Mouse (Mus musculus): Measurements from ENCODE around the gene Asb16. TPM values are rescaled to one million over a fixed set of nuclear protein-coding genes. Genes with fewer than 3 reads are reported as not detected.

Gene Asb16
- polyA plus RNA-seq, 1 experiment from 2014 or later = 0.07 TPM

DNA sequence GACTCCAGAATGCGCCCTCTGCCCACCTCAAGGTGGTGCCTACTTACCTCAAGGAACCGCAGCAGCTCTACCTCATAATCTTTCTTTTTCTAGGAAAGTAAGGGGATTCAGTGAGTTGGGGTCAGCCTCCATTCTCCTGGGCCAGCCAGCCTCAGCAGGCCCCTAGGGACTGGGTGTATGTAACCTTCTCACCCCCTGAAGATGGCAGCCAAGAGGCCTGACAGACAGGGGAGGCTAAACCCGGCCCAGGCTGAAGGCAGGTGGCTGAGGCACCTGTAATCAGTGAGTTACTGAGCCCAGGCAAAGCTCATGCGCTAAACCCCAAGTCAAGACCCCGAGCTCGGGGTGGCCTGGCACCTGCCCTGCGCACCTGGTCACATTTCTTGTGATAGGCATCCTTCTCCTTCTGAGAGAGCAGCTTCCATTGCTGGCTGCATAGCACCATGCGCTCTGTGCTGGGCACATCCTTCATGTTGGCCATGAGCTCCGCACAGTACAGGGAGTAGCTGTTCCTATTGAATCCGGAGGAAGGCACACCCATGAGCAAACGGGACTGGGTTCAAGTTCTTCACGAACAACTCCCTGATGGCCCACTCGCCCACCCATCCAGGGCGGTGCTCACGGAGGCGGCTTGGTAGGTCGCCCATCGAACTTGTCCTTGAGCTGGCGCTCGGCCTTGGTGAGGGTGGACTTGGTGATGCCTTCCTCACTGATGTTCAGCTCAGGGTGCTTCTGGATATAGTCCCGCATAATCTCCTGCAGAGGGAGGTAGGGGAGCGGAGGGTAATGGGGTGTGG, 41.5 kb downstream of the Asb16 start:
- peak; percentile 20 for DNase-seq (ENCODE audit: low spot score)

DNA sequence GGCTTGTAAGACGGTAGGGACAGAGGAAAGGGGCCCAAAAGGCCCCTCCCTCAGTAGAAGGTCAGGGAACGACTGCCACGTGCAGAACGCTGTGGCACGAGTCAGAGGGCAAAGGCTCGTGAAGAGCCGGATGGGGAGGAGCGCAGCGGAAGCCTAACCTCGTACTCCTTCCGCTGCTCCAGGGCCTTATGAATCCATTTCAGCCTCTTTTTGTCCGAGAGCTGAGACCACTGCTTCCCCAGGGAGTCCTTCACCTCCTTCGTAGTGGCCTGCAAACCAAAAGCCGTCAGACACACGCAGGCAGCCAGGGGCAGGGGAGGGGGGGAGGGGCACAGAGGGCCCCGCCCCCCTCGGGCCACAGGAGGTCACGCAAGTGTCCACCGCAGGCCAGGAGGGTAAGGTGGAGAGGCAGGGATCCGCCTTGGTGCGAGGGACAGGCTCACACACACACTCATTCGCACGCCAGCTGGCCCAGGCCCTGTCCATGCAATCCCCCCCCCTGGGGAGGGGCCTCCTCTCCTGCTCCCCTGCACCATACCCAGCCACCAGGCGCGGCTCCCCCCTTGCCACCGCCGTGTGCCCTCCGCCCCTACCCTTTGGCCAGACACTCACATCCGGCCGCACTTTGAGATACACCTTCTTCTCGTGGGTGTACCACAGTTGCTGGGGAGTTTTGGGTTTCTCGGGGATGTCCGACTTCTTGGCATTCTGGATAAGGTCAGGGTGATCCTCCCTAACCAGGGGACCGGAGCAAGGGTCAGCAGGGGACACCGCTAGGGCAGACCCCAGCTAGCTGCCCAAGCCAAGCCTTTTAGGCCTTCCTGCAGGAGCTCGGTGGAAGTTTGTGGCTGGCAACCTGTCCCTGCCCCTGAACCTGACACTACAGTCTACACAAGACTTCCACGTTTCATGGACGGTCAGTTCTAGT, 42.5 kb downstream of the Asb16 start:
- DNase-seq (ENCODE audit: low spot score) = no peak

DNA sequence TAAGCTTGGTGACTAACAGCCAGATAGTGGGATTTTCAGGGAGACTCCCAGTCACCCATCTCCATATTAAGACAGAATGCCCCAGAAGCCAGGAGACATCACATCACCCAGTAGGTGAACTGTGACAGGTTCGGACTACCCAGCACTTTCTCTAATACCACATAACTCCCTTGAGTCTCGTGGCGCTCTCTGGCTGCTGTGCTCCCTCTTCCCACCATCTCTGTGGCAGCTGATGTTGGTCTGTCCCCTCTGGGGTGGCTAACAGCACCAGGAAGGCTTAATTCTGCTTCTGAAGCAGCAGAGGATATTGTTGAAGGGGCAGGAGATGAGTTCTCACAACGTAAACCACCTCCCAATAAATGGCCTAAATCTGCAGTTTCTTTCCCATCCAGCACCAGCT, 43.4 kb downstream of the Asb16 start:
- DNase-seq (ENCODE audit: low spot score) = no peak

DNA sequence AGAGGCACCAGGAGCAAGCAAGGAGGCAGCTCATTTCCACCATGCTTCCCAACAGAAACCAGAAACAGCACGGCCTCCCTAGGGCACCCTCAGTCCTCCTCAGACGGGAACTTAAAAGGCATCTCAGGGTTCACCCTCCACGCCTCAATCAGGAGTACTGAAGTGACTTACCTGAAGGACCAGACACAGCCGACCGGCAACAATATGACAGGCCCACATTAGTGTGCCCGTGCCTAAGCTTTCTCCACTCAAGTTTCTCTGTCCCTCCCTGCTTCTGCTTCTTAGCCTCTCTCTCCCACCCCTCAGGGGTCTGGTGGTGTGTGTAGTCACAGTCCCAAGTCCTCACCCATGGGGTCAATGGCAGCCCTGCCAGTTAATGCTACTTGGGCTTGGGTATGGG, 44.0 kb downstream of the Asb16 start:
- no peak for DNase-seq (ENCODE audit: low spot score)

DNA sequence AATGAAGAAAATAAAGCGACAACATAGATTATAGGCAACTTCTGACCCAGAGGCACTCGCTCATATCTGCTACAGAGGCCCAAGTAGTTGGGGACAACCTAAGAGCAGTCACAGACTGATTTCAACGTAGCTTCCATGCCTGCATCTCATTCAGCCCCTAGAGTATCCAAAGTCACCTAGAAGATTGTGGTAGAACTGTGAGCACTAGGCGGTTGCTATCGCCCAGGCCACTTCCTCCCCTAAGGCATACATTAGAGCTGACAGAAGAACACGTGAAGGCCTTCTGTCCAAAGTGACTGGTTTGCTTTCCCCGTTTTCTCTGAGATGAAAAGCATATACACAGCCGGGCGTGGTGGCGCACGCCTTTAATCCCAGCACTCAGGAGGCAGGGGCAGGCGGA, 45.8 kb downstream of the Asb16 start:
- DNase-seq (ENCODE audit: low spot score) = no peak

DNA sequence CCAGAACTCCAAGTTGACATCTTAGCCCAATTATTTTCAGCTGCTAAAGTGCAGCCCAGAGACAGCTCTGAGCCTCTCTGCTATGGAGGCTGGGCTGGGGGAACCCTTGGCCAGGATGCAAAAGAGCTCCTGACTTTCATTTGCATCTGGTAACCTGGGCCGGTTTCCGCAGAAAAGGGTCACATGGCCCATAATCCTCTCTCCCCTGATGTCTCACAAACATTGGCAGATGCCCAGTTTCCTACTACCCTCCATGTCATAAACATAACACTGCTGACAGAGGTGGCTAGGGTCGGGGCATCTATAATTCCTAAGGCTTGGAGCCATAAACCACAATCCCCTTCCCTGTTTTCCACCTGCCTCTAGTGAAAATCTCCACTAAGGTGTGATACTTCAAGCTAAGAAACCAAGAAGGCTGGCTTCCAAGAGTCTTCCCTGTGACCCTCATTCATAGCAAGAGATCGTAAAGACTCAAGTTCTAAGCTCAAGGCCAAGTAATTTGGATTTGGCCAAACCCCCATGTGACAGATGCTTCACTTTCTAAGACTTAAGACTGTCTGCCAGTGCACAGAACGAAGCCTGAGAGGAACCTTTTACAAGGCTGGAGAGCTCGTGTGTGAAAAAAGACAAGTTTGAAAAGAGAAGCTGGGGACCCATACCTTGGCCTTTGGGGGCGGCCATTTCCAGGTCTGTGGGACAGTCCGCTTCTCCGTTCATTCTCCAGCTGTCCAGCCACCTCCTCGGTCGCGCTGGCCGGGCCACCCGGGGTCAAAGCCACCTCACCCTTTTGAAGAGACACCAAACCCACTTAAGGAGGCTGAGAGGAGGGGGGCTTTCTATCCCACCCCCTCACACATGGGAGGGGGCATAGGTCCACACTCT, 47.4 kb downstream of the Asb16 start:
- no peak for DNase-seq (ENCODE audit: low spot score)

DNA sequence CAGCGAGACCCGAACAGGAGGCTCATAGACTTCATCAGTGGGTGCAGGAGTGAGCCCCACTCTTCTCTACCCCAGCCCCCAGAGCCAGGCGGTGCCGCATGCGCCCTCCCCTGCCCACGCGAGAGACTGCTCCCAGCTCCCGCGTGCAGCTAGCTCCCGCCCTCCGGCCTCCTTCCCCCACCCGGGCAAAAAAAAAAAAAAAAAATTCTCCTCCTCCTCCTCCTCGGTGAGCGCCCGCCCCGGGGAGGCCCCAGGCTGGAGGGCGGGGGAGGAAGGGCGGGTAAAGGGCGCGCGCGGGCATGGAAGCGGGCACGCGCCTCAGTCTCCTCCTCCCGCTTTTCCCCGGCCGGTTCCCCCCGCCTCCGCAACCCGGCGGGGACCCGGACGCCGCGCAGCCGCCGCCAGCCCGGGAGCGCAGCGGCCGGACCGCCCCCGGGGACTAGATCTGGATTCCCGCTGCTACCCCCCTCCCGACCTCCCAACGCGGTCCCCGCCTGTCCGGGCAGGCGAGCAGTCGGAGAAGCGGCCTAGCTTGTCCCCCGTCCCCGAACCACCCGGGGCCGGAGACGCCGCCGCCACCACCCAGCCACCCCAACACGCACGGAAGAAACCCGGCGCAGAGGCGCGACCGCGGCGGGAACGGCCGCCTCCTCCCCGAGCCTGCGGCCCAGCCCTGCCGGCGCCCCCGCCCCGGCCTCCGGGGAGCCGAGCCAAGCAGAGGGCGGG, 48.2 kb downstream of the Asb16 start:
- DNase-seq (ENCODE audit: low spot score) = peak; percentile 91

DNA sequence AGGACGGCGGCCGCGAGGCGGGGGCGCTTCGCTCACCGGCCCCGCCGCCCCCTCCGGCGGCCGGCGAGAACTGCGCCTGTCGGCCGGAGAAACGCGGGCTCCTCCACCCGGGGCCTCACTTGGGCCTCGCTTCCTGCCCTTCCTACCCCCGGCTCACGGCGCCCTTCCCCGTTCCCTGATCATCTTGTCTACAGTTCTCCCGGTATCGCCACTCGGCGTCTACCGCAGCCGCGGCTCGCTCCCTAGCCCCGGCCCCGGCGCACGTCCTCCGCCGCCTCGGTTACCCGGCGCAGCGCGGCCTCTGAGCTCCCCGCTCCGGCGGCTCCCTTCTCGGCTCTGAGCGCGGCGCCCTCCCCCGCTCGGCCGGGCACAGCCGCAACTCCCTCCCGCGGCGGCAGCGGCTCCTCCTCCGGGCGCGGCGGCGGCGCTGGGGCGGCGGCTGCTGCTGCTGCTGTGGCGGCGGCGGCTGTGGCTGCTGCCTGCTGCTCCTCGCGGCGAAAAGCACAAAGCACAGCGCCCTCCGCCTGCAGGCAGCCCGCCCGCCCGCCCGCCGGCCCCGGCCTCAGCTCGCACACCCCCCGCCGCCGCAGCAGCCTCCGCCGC, 48.9 kb downstream of the Asb16 start:
- peak; percentile 74 for DNase-seq (ENCODE audit: low spot score)

DNA sequence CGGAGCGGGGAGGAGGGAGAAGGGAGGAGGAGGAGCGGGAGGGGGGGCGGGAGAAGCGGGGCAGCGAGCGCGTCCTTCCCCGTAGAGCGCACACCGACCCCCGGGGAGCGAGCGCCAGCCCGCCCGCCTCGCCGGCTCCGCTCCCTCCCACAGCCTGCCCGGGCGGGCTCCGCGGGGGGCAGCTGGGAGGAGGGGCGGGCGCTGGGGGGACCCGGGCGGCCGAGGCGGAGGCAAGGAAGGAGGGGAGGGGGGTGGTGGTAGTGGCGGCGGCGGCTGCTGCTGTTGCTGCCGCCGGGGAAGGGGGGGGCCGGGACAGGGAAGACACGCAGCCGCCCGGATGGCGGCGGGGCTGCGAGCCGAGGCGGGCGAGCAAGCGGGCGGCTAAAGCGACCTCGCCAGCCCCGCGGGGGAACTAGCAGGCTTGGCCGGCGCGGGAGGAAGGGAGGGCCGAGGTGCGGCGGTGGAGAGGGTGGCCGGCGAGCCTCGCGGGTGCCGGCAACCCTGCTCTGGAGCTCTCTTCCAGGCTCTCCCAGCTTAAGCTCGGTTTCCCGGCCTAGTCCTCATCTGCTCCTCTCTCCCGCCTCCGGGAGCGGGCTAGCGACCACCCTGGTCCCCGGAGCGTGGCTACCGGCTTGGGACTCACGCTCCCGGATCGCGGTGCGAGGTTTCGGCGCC, 49.5 kb downstream of the Asb16 start:
- no peak for DNase-seq (ENCODE audit: low spot score)

DNA sequence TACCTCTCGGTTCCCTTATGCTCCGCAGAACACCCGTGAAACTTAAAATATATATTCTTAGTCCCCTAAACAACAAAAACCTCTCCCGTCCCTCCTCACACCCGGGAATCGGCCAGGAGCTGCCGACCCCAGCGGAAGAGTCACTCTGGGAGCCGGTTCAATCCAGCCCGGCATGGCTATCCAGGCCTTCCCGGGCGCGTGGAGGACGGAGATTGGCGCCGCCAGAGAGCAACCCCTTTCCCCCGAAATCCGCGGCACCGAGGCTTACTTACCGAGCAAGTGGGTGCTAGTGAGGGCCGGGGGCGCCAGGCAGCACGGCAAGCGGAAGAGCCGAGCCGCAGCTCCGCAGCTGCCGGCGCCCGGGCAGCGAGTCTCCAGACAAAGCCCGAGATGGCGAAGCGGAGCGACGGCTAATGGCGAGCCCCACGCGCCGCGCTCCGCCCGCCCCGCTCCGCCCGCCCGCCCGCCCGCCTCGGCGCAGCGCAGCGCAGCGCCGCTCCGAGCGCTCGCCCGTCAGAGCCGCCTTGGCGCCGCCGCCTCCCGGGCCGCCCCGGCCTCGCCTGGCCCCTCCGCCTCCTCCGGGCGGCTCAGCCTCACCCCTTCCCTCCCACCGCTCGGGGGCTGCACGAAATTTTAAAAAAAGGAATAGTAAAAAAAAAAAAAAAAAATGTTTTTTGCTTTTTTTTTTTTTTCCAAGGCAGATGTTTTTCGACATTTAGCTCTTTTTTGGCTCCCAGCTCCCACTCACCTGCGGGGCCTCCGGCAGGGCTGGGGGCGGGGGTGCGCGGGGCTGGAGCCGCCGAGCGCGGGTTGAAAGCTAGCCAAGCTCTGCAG, 50.2 kb downstream of the Asb16 start:
- DNase-seq (ENCODE audit: low spot score) = peak; percentile 64

DNA sequence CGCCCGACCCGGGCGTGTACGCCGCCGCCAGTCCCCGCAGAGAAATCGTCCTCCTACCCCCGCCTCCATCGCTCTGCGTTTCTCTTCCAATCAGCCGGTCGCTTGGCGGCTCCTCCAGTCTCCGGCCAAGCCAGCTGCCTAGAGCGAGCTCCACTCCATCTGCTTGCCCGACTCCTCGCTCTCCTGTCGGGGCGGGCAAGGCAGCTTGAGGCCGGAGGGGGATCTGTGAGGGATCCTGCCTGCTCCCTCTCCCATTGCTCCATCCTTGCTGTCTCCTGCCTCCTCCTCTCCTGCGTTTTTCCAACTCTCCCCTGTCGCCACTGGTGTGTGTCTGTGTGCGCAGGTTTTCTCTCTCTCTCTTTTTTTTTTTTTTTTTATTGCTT, 50.9 kb downstream of the Asb16 start, which contains the start of gene Ubtf:
TSS of gene Ubtf (minus strand) at position 333 of the 383 bp plus-strand sequence.
- DNase-seq (ENCODE audit: low spot score) = peak; percentile 66

DNA sequence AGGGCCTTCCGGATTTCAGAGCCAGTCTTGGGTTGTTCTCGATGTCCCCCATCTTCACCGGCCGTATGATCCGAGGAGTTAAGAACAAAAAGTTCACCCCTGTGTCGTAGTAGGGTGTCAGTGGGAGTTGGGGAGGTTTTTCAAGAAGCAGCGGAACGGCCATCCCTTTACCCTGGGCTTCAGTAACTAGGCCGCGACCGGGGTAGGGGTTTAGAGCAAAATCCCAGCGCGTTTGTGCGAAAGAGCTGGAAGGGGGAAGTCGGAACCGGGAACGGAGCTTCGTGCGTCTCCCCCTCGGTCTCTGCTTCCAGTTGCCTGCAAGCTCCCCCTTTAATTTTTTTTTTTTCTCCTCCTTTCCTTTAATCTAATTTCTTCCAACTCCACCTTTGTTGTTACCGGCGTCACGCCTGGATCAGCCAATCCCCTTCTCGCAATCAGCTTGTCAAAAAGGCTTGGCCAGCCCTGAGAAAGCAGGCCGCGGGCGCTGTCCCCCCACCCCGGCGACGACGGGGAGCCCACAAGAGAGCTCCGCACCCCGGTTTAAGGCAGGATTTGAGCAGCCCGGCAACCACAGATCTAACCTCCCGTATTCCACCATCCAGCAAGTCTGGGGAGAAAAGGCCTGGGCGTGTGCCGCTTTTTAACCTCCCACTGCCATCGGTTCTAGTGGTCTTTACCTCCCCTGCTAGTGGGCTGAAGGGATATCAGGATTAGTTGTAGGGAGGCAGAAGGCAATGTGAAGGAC, 51.6 kb downstream of the Asb16 start:
- peak; percentile 64 for DNase-seq (ENCODE audit: low spot score)

DNA sequence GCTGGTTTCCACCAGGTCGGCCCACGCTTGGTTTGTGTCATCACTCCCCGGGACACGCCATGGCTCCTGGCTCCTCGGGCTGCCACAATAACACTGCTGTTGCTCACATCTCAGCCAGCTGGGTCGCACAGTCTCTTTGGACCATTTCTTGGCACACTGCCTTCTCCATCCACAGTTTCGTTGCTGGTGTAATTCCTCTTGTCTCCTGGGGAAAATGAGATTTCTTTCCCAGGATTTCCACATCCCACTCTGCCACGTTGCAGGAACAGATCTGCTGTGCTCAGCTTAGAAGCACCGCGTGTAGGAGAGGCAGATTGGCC, 52.1 kb downstream of the Asb16 start:
- DNase-seq (ENCODE audit: low spot score) = no peak

DNA sequence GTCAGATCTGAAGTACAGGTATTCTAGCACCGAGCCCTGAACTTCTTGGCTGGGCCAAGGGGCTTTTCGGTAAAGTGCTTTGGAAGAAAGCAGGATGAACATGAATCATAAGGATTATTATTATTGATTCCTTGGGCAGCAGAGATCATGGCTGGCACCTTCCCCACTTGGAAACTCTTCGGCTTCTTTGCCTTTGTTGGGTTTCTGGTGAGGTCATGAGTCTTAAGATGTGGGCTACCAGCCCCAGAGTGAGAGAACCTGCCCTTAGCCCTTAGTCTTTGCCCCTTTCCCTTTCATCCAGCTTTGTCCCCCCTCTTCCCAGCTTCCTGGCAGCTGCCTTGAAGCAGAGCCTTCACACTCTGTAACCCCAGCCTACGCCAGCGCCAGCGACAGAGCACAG, 53.4 kb downstream of the Asb16 start:
- no peak for DNase-seq (ENCODE audit: low spot score)

DNA sequence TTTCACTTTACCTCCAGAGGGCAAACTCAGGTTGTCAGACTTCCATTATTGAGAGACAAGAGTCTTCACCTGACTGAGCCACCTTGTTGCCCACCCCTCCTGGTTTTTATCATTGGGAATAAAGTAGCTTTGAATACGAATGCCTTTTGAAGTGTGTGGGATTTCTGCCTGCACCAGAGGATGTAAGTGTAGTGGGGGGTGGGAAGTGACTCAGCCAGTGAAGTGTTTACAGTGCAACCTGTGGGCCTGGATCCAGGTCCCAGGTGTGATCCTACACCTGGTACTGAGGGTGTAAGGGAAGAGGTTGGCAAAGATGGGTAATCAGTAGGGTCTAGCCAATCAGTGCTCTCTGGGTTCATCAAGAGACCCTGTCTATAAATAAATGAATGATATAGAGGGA, 55.0 kb downstream of the Asb16 start:
- DNase-seq (ENCODE audit: low spot score) = no peak

DNA sequence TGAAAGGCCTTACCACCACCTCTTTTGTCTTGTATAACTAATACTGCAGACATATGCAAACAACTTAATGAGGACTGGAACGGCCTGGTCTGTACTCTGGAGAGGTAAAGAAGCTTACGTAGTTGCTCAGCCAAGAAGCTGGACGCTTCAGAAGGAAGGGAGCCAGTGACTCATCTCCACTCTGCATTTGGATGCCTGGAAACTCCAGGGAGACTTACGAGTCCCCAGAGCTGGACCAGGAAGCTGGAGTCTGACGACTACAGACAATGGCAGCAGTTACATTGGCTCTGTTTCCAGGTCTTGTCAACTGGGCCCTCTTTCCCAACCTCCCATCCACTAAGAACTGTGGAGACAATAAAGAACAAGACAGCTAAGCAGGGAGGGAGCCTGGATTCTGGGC, 58.7 kb downstream of the Asb16 start:
- no peak for DNase-seq (ENCODE audit: low spot score)

DNA sequence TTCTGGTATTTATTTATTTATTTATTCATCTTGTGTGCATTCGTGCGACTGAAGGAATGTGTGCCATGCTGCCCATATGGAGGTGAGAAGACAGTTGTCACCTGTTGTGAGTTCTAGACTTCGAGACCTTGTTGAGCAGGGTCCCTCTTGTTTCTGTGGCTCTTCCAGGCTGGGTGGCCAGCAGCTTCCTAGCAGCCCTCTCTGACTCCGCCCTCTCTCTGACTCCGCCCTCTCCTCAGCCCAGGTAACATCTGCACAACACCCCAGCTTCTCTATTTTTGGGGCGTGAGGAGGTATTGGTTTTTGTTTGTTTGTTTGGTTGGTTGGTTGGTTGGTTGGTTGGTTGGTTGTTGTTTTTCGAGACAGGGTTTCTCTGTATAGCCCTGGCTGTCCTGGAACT, 59.3 kb downstream of the Asb16 start:
- DNase-seq (ENCODE audit: low spot score) = no peak
